26 mouse cellular contexts compared by ENCODE assay signal in genomic region chr4:59374271-59374938, GRCm38 (mm10).
DNase-seq lines count a peak whose midpoint lies in the region; ATAC-seq and TF ChIP-seq lines count a peak whose summit lies in the region.
"Had no signal": no experiment of that assay in that cellular context is flagged by ENCODE, and none has a peak within 500 bp of the region (broad histone marks: within the 10 kb centered on the region; RNA-seq: fewer than 3 reads in every experiment).

No protein-coding gene starts in this region.

- ATAC-seq in heart, postnatal 0 days (ENCODE audit: insufficient read depth, low read depth), result no peak
- ATAC-seq in lung, embryonic 14.5 days (ENCODE audit: insufficient read depth), result no peak
- peak; percentile 37 for ATAC-seq in granulocyte monocyte progenitor cell, adult 5-6 weeks (replicated peaks; ENCODE audit: poor library complexity, severe bottlenecking)
- ATAC-seq in megakaryocyte, adult 5-6 weeks (ENCODE audit: poor library complexity, severe bottlenecking), result no peak
- ATAC-seq: forebrain, embryonic 16.5 days; intestine, embryonic 15.5 days; liver, embryonic 12.5 days; midbrain, embryonic 16.5 days had no signal

- H3K4me3 ChIP-seq in heart, postnatal 0 days (ENCODE audit: low read depth, low read length), result no peak overlapping the region
- no peak overlapping the region for H3K4me3 ChIP-seq in lung, embryonic 14.5 days (ENCODE audit: low read depth, low read length)
- H3K4me3 ChIP-seq in lung, adult 2 months (replicated peaks; ENCODE audit: extremely low read depth, low read depth, low read length), result no peak overlapping the region
- H3K4me3 ChIP-seq: forebrain, embryonic 10.5 days; heart, adult 2 months; hindbrain, embryonic 15.5 days; intestine, embryonic 15.5 days; limb, embryonic 12.5 days; liver, embryonic 12.5 days had no signal

- 0 out of 2 replicates have a peak, but pooled peaks cover 4% of the 10 kb centered on the region for H3K4me1 ChIP-seq in heart, postnatal 0 days (ENCODE audit: control insufficient read depth, insufficient read depth)
- H3K4me1 ChIP-seq in lung, embryonic 14.5 days (ENCODE audit: insufficient read depth), result no peaks in the 10 kb centered on the region
- no peaks in the 10 kb centered on the region for H3K4me1 ChIP-seq in lung, adult 2 months (ENCODE audit: control insufficient read depth, insufficient read depth, low read length)
- H3K4me1 ChIP-seq: hindbrain, embryonic 15.5 days; intestine, embryonic 15.5 days; limb, embryonic 12.5 days; liver, embryonic 12.5 days had no signal

- H3K36me3 ChIP-seq in heart, postnatal 0 days (replicated peaks; ENCODE audit: control insufficient read depth, insufficient read depth, low read length), result no peaks in the 10 kb centered on the region
- H3K36me3 ChIP-seq in lung, embryonic 14.5 days (ENCODE audit: insufficient read depth), result no peaks in the 10 kb centered on the region
- H3K36me3 ChIP-seq: forebrain, embryonic 10.5 days; hindbrain, embryonic 15.5 days; intestine, embryonic 15.5 days; limb, embryonic 12.5 days had no signal

- no peak overlapping the region for H3K9ac ChIP-seq in heart, postnatal 0 days (replicated peaks; ENCODE audit: low read depth, low read length)
- no peak overlapping the region for H3K9ac ChIP-seq in lung, embryonic 14.5 days
- H3K9ac ChIP-seq: hindbrain, embryonic 15.5 days; intestine, embryonic 15.5 days; limb, embryonic 12.5 days; liver, embryonic 12.5 days had no signal

- no peak for DNase-seq in heart, postnatal 0 days (ENCODE audit: low spot score)
- DNase-seq in heart, postnatal 4 days, result no peak
- DNase-seq in lung, embryonic 14.5 days, result peak; percentile 24
- DNase-seq in lung, adult 2 months, result no peak
- peak; percentile 65 for DNase-seq in Muller cell, postnatal 12 days (ENCODE audit: inconsistent ontology term)
- no peak for DNase-seq in right cerebral cortex, adult 18-20 months
- DNase-seq: adrenal gland, adult 2 months; cerebellum, adult 18-20 months; cerebellum, postnatal 36 days; embryo, embryonic 11 days; gastrocnemius, postnatal 14 days; heart, adult 2 months; heart, postnatal 36 days; kidney, postnatal 36 days; right cerebral cortex, postnatal 4 days; thymus, adult 18-20 months; thymus, postnatal 36 days had no signal

- 0 out of 2 replicates have a peak overlapping the region, but pooled peaks have one; percentile 15 for H3K27ac ChIP-seq in heart, postnatal 0 days (ENCODE audit: low read depth)
- H3K27ac ChIP-seq in lung, embryonic 14.5 days (ENCODE audit: low read depth), result peak overlapping the region; percentile 24; the same call in 1 of the 2 replicates
- H3K27ac ChIP-seq: forebrain, embryonic 10.5 days; heart, adult 2 months; hindbrain, embryonic 15.5 days; intestine, embryonic 15.5 days; limb, embryonic 12.5 days; liver, embryonic 12.5 days had no signal

- TF ChIP-seq EP300 in heart, postnatal 0 days (IDR thresholded peaks at IDR 0.05; ENCODE audit: low read depth), result no peak

- no peak for TF ChIP-seq CTCF in heart, postnatal 0 days (IDR thresholded peaks at IDR 0.05; ENCODE audit: low read depth)
- no peak for TF ChIP-seq CTCF in lung, embryonic 14.5 days (IDR thresholded peaks at IDR 0.05; ENCODE audit: low read depth)
- no peak for TF ChIP-seq CTCF in lung, adult 2 months (IDR thresholded peaks at IDR 0.05; ENCODE audit: insufficient read depth, low read length)

- no peak for TF ChIP-seq POLR2A in lung, adult 2 months (IDR thresholded peaks at IDR 0.05; ENCODE audit: borderline replicate concordance, extremely low read depth, low read depth, low read length)

- no peak overlapping the region for H3K4me2 ChIP-seq in heart, postnatal 0 days (ENCODE audit: low read depth, low read length)
- H3K4me2 ChIP-seq in lung, embryonic 14.5 days, result no peak overlapping the region
- H3K4me2 ChIP-seq: hindbrain, embryonic 15.5 days; intestine, embryonic 15.5 days; limb, embryonic 12.5 days; liver, embryonic 12.5 days had no signal

- WGBS in heart, postnatal 0 days, result 72% methylated on average over 10 of the region's 10 CpGs
- WGBS in lung, embryonic 14.5 days, result 51% methylated on average over 10 of the region's 10 CpGs
- WGBS in lung, adult 2 months, result 54% methylated on average over 10 of the region's 10 CpGs

- no peaks in the 10 kb centered on the region for H3K9me3 ChIP-seq in heart, postnatal 0 days (replicated peaks; ENCODE audit: control insufficient read depth, low read length)
- no peaks in the 10 kb centered on the region for H3K9me3 ChIP-seq in lung, embryonic 14.5 days (ENCODE audit: low read depth, low read length)
- H3K9me3 ChIP-seq: forebrain, embryonic 10.5 days; hindbrain, embryonic 15.5 days; intestine, embryonic 15.5 days; limb, embryonic 12.5 days; liver, embryonic 12.5 days had no signal

- no peaks in the 10 kb centered on the region for H3K27me3 ChIP-seq in heart, postnatal 0 days (ENCODE audit: control insufficient read depth, insufficient read depth, low read length)
- H3K27me3 ChIP-seq in lung, embryonic 14.5 days (ENCODE audit: insufficient read depth, low read length), result no peaks in the 10 kb centered on the region
- H3K27me3 ChIP-seq: hindbrain, embryonic 15.5 days; intestine, embryonic 15.5 days; limb, embryonic 12.5 days; liver, embryonic 12.5 days had no signal

Comparison
In these comparisons a context has a peak if more than half of its experiments do, and no peak if none do; other contexts are left out.
1. DNase-seq: peak in lung, embryonic 14.5 days (single experiment) and Muller cell, postnatal 12 days (single experiment); none in heart, postnatal 0 days (single experiment), heart, postnatal 4 days (single experiment), lung, adult 2 months (single experiment) and right cerebral cortex, adult 18-20 months (single experiment).